Mouse (Mus musculus) left cerebral cortex, postnatal 36 days (tissue): ENCODE results near the gene Tat. TPM values are rescaled to one million over a fixed set of nuclear protein-coding genes. Genes with fewer than 3 reads are reported as not detected.
A peak's percentile ranks its signal among the peaks of the same experiment; 100 is the strongest.

Source experiments
- DNase-seq, 2 experiments: peaks; one replicate each; pipeline ENCODE4 v3.0.0; 2021 to 2022; ENCODE audit warnings: low spot score in 2 of 2, mixed read lengths in 1 of 2
- intact Hi-C: fragments of 180-260 bp; cut with DNase I; formaldehyde crosslinking; loops from one replicate; pipeline ENCODE4 v1.15.1; 2025
- total RNA-seq, 2 experiments: library from RNA; stranded (reverse); gene quantifications; 2 replicates each; pipeline ENCODE4 v1.2.3; 2021

The Tat gene
- not detected for total RNA-seq

GRCm38 (mm10) chr8:109990224-109990623 is at the start of gene Tat:
Gene Tat, plus strand, starts transcription at chr8:109990437.
- DNase-seq, result no peak
- intact Hi-C loops, result no loop called here

- intact Hi-C loops, result no loop called here
- DNase-seq, result no peak
These were observed 48.5 kb upstream of the Tat start for GRCm38 (mm10) chr8:109941606-109942360.

- DNase-seq, result no peak
- intact Hi-C loops, result no loop called here
These were observed 45.0 kb upstream of the Tat start for GRCm38 (mm10) chr8:109945153-109945632.

- no peak for DNase-seq
- intact Hi-C loops, result no loop called here
These were observed 44.5 kb upstream of the Tat start for GRCm38 (mm10) chr8:109945694-109946093.

GRCm38 (mm10) chr8:109946272-109946671 is 44.0 kb upstream of the Tat start:
- no peak for DNase-seq
- intact Hi-C loops, result no loop called here

- DNase-seq, result peak; percentile 44 to 61
- intact Hi-C loops, result no loop called here
These were observed 42.6 kb upstream of the Tat start for GRCm38 (mm10) chr8:109947447-109948284.

GRCm38 (mm10) chr8:109948285-109948564 is 42.0 kb upstream of the Tat start:
- DNase-seq, result peak; percentile 42 to 48
- intact Hi-C loops, result no loop called here

- peak; percentile 65 to 71 for DNase-seq
These were observed 38.1 kb upstream of the Tat start for GRCm38 (mm10) chr8:109952171-109952570.

GRCm38 (mm10) chr8:109954486-109954948 is 35.7 kb upstream of the Tat start:
- intact Hi-C loops, result no loop called here
- peak in 1 of 2 experiments; percentile 44 for DNase-seq

More at GRCm38 (mm10) chr8:109952171-109952570, 38.1 kb upstream of the Tat start:
- intact Hi-C loops, result no loop called here

GRCm38 (mm10) chr8:109957167-109958028 is 32.8 kb upstream of the Tat start:
- DNase-seq, result no peak
- intact Hi-C loops, result no loop called here

GRCm38 (mm10) chr8:109958036-109958655 is 32.1 kb upstream of the Tat start:
- intact Hi-C loops, result no loop called here
- no peak for DNase-seq

- intact Hi-C loops, result no loop called here
- no peak for DNase-seq
These were observed 31.1 kb upstream of the Tat start for GRCm38 (mm10) chr8:109959112-109959511.

GRCm38 (mm10) chr8:109961693-109962367 is 28.4 kb upstream of the Tat start, which contains the start of gene Marveld3:
Gene Marveld3, minus strand, starts transcription at chr8:109962203.
- no peak for DNase-seq
- intact Hi-C loops, result no loop called here

- intact Hi-C loops, result no loop called here
- DNase-seq, result no peak
These were observed 27.3 kb upstream of the Tat start for GRCm38 (mm10) chr8:109962896-109963295.

- DNase-seq, result no peak
- intact Hi-C loops, result no loop called here
These were observed 26.8 kb upstream of the Tat start for GRCm38 (mm10) chr8:109963421-109963820.

- intact Hi-C loops, result no loop called here
These were observed 26.1 kb upstream of the Tat start for GRCm38 (mm10) chr8:109964106-109964505.

GRCm38 (mm10) chr8:109968837-109969236 is 21.4 kb upstream of the Tat start:
- intact Hi-C loops, result no loop called here
- no peak for DNase-seq

More at GRCm38 (mm10) chr8:109964106-109964505, 26.1 kb upstream of the Tat start:
- no peak for DNase-seq

GRCm38 (mm10) chr8:109970323-109970722 is 19.9 kb upstream of the Tat start:
- intact Hi-C loops, result loop anchor here (1.0 kb wide), 1 partner anchor 101 kb away; no protein-coding TSS in a partner anchor
- no peak for DNase-seq

GRCm38 (mm10) chr8:109972901-109973300 is 17.3 kb upstream of the Tat start:
- intact Hi-C loops, result no loop called here
- no peak for DNase-seq
